Mouse (Mus musculus): Measurements from ENCODE around the gene Ppm1h. TPM values are rescaled to one million over a fixed set of nuclear protein-coding genes. Genes with fewer than 3 reads are reported as not detected.

The Ppm1h gene
- polyA plus RNA-seq, 1 experiment from 2014 or later = 20.2 TPM

- H3K27ac ChIP-seq = peak overlapping the region; percentile 54
- peak overlapping the region; percentile 94 for H3K4me2 ChIP-seq
- H3K36me3 ChIP-seq = no peaks in the 10 kb centered on the region
- H3K9me3 ChIP-seq (replicated peaks) = no peaks in the 10 kb centered on the region
- H3K4me3 ChIP-seq (replicated peaks) = peak overlapping the region; percentile 86
- 2% methylated on average over 18 of the region's 19 CpGs for WGBS
- ATAC-seq (replicated peaks; ENCODE audit: low FRiP score) = no peak
- peak overlapping the region; percentile 86 for H3K9ac ChIP-seq
- peaks cover 23% of the 10 kb centered on the region for H3K4me1 ChIP-seq
- peaks cover 20% of the 10 kb centered on the region for H3K27me3 ChIP-seq
These were observed 2.0 kb downstream of the Ppm1h start for GRCm38 (mm10) chr10:122680387-122681084.

DNA sequence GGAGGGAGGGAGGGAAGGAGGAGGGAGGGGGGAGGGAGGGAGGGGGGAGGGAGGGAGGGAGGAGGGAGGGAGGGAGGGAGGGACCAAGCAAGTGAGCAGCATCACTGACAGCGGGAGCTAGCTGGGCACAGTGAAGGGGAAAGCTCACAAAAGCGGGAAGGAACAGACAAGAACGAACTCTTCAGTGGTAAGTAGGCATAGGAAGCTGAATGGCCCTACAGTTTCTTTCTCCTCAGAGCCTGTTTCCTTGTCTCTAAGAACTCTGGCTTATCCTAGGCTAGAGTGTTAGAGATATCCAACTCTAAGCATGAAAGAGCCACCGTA is 2.5 kb downstream of the Ppm1h start:
- Histone ChIP-seq H3K4me3 (replicated peaks) (no peak overlapping the region), H3K9ac (no peak overlapping the region), H3K4me2 (no peak overlapping the region), H3K9me3 (replicated peaks) (no peaks in the 10 kb centered on the region), H3K36me3 (no peaks in the 10 kb centered on the region), H3K27me3 (peaks cover 20% of the 10 kb centered on the region), H3K27ac (no peak overlapping the region), H3K4me1 (peaks cover 23% of the 10 kb centered on the region)
- 51% methylated on average over 4 of the region's 4 CpGs for WGBS
- ATAC-seq (replicated peaks; ENCODE audit: low FRiP score) = no peak

DNA sequence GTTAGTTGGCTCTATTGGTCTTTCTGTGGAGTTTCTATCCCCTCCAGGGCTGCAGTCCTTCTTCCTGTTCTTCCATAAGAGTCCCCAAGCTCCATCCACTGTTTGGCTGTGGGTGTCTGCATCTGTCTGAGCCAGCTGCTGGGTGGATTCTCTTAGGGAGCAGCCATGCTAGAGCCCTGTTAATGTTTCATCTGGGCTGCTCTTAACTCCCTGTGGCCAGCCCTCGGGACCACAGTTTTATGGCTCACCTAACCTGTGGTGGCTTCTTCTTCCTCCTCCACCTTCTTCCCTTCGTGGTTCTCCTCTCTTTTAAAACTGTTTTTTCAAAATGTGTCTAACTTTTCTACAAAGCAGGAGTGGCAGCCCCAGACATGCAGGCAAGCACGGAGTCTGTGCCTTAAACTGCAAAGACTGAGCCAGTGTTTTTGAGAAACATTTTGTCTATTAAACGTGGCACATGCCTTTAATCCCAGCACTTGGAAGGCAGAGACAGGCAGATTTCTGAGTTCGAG is 5.3 kb downstream of the Ppm1h start:
- WGBS = 57% methylated on average over 5 of the region's 5 CpGs

DNA sequence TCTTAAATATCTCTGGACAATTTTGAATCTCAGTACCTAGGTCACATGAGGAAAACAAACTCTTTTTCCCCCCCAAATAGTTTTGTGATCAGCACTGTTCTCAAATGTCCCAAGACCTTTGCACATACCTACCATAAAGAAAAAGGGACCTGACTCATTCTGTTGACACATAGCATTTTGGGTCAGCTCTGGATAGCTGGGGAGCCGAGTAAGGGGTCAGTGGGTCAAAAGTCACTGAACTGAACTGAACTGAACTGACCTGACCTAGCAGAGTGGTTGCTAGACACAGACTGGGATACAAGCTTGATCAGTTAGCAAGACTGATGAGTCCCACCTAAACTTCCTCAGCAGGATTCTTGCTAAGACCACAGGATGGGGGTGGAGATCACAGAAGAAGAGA is 6.7 kb downstream of the Ppm1h start:
- H3K4me1 ChIP-seq = peaks cover 7% of the 10 kb centered on the region
- WGBS = 17% methylated on average over 1 of the region's 1 CpGs
- ATAC-seq (replicated peaks; ENCODE audit: low FRiP score) = no peak; the same call in 1 of the 2 replicates

More for the DNA sequence above, 5.3 kb downstream of the Ppm1h start:
- H3K4me2 ChIP-seq = no peak overlapping the region
- H3K4me1 ChIP-seq = peaks cover 18% of the 10 kb centered on the region
- ATAC-seq (replicated peaks; ENCODE audit: low FRiP score) = no peak
- H3K9me3 ChIP-seq (replicated peaks) = no peaks in the 10 kb centered on the region
- no peak overlapping the region for H3K9ac ChIP-seq
- no peak overlapping the region for H3K4me3 ChIP-seq (replicated peaks)
- H3K27me3 ChIP-seq = peaks cover 3% of the 10 kb centered on the region; the same call in 1 of the 2 replicates
- 0 out of 2 replicates have a peak, but pooled peaks cover under 1% of the 10 kb centered on the region for H3K36me3 ChIP-seq
- H3K27ac ChIP-seq = 0 out of 2 replicates have a peak overlapping the region, but pooled peaks have one; percentile 2

GRCm38 (mm10) chr10:122685836-122686531 is 7.4 kb downstream of the Ppm1h start:
- 93% methylated on average over 19 of the region's 19 CpGs for WGBS
- no peak overlapping the region for H3K4me3 ChIP-seq (replicated peaks)

More for the DNA sequence above, 6.7 kb downstream of the Ppm1h start:
- H3K27me3 ChIP-seq = peaks cover 3% of the 10 kb centered on the region; the same call in 1 of the 2 replicates
- no peaks in the 10 kb centered on the region for H3K9me3 ChIP-seq (replicated peaks)
- no peak overlapping the region for H3K27ac ChIP-seq
- H3K4me2 ChIP-seq = no peak overlapping the region
- no peak overlapping the region for H3K9ac ChIP-seq
- no peak overlapping the region for H3K4me3 ChIP-seq (replicated peaks)
- 0 out of 2 replicates have a peak, but pooled peaks cover 6% of the 10 kb centered on the region for H3K36me3 ChIP-seq

DNA sequence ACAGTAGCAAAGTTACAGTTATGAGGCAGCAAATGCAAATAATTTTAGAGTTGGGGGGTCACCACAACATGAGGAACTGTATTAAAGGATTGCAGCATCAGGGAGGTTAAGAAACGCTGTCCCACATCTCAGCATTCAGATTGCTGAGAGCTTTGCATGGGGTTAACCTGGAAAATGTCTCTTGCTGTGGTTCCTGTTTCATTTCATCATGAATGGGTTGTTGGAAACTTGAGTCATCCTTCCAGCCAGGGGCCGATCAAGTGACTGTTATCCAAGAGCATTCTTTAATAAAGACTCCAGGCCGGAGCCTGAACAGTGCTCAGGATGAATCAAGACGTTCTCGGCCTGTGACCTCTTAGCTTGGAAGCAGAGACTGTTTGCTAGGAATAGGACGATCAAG is 12.1 kb downstream of the Ppm1h start:
- Histone ChIP-seq H3K4me2 (no peak overlapping the region), H3K9ac (no peak overlapping the region), H3K27me3 (no peaks in the 10 kb centered on the region), H3K4me3 (replicated peaks) (no peak overlapping the region), H3K36me3 (0 out of 2 replicates have a peak, but pooled peaks cover 6% of the 10 kb centered on the region), H3K4me1 (peaks cover 12% of the 10 kb centered on the region), H3K27ac (no peak overlapping the region), H3K9me3 (replicated peaks) (no peaks in the 10 kb centered on the region)
- ATAC-seq (replicated peaks; ENCODE audit: low FRiP score) = no peak
- WGBS = 66% methylated on average over 6 of the region's 6 CpGs

More at GRCm38 (mm10) chr10:122685836-122686531, 7.4 kb downstream of the Ppm1h start:
- Histone ChIP-seq H3K4me2 (no peak overlapping the region), H3K36me3 (0 out of 2 replicates have a peak, but pooled peaks cover 6% of the 10 kb centered on the region), H3K27me3 (no peaks in the 10 kb centered on the region; the same call in 1 of the 2 replicates), H3K9ac (no peak overlapping the region), H3K4me1 (0 out of 2 replicates have a peak, but pooled peaks cover 2% of the 10 kb centered on the region), H3K27ac (no peak overlapping the region), H3K9me3 (replicated peaks) (no peaks in the 10 kb centered on the region)
- ATAC-seq (replicated peaks; ENCODE audit: low FRiP score) = no peak

DNA sequence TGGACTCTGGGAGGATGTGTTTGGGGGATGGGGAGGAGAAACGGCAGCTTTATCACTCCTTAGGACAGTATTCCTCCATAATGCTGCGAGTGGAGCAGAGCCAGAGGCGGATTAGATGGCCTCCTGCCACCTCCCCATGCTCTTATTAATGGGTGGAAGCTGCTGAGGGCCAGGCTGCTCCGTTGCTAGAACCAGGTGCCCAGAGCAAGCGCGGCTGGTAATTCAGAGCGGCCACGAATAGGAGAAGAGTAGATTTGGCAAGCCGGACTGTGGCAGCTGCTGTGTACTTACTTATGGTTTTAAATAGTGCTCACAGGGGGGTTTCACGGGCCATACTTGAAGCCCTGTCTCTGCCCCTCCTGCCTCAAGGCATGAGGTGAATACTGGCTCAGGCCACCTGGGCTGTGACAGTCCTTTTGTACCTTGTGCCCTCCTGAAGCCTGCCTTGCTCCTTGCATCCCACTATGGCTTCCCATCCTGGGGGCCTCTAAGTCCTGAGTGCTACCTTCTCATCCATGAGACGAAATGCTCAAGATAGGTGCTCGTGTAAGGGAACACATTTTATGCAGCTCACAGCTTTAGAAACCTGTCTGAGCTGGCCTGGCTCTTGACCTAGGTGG is 14.7 kb downstream of the Ppm1h start:
- H3K4me1 ChIP-seq = peaks cover 12% of the 10 kb centered on the region
- no peak overlapping the region for H3K4me3 ChIP-seq (replicated peaks)
- no peak for ATAC-seq (replicated peaks; ENCODE audit: low FRiP score)
- WGBS = 67% methylated on average over 12 of the region's 12 CpGs
- no peak overlapping the region for H3K27ac ChIP-seq
- H3K9ac ChIP-seq = no peak overlapping the region
- H3K4me2 ChIP-seq = no peak overlapping the region
- H3K36me3 ChIP-seq = 0 out of 2 replicates have a peak, but pooled peaks cover 6% of the 10 kb centered on the region
- H3K27me3 ChIP-seq = no peaks in the 10 kb centered on the region
- no peaks in the 10 kb centered on the region for H3K9me3 ChIP-seq (replicated peaks)

- 62% methylated on average over 17 of the region's 17 CpGs for WGBS
These were observed 15.5 kb downstream of the Ppm1h start for GRCm38 (mm10) chr10:122693911-122694618.

DNA sequence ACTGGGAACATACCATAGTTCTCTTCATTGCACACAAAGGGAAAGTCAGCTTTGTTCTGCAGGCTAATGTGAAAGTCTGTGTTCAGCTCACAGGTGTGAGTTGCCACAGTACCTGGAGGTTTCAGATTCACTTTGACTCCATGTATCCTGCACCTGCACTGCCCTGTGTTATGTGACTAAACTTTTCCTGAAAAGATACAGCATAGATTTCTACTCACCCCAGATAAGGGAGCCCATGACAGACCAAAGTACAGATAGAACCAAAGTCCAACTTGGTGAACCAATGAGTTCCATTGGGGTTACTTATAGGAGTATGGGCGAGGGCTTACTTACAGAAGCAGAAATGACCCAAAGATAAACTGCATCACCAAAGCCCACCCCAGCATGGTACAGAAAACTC is 17.8 kb downstream of the Ppm1h start:
- no peaks in the 10 kb centered on the region for H3K36me3 ChIP-seq
- H3K27ac ChIP-seq = no peak overlapping the region
- no peaks in the 10 kb centered on the region for H3K27me3 ChIP-seq
- ATAC-seq (replicated peaks; ENCODE audit: low FRiP score) = no peak
- H3K9ac ChIP-seq = no peak overlapping the region
- 100% methylated on average over 1 of the region's 1 CpGs for WGBS
- H3K4me1 ChIP-seq = peaks cover 12% of the 10 kb centered on the region
- no peaks in the 10 kb centered on the region for H3K9me3 ChIP-seq (replicated peaks)
- H3K4me3 ChIP-seq (replicated peaks) = no peak overlapping the region
- no peak overlapping the region for H3K4me2 ChIP-seq

More at GRCm38 (mm10) chr10:122693911-122694618, 15.5 kb downstream of the Ppm1h start:
- Histone ChIP-seq H3K4me3 (replicated peaks) (no peak overlapping the region), H3K9ac (no peak overlapping the region), H3K36me3 (0 out of 2 replicates have a peak, but pooled peaks cover 3% of the 10 kb centered on the region), H3K9me3 (replicated peaks) (no peaks in the 10 kb centered on the region), H3K27ac (0 out of 2 replicates have a peak overlapping the region, but pooled peaks have one; percentile 48), H3K4me1 (peaks cover 12% of the 10 kb centered on the region), H3K27me3 (no peaks in the 10 kb centered on the region), H3K4me2 (no peak overlapping the region; the same call in 1 of the 2 replicates)
- peak; percentile 76 for ATAC-seq (replicated peaks; ENCODE audit: low FRiP score)

DNA sequence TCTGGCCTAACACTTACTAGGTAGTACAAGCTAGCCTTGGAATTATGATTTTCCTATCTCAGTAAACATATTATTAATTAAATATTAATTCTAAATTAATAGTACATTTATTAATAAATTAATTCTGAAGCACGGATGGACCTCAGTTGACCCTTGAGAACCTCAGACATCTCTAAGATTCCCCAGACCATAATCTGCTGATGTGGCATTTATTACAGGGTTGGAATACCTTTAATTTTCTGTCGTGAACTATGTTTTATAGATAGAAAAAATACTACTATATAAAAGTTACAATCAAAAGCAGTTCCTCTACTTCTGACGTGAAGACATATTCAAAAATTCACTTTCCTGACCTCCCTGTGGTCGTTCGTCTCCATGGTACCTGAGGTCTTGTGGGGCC is 19.8 kb downstream of the Ppm1h start:
- Histone ChIP-seq H3K4me3 (replicated peaks) (no peak overlapping the region), H3K27me3 (no peaks in the 10 kb centered on the region), H3K9me3 (replicated peaks) (no peaks in the 10 kb centered on the region), H3K9ac (no peak overlapping the region), H3K36me3 (no peaks in the 10 kb centered on the region), H3K4me1 (peaks cover 9% of the 10 kb centered on the region), H3K27ac (no peak overlapping the region), H3K4me2 (no peak overlapping the region)
- no peak for ATAC-seq (replicated peaks; ENCODE audit: low FRiP score)
- 88% methylated on average over 5 of the region's 5 CpGs for WGBS

DNA sequence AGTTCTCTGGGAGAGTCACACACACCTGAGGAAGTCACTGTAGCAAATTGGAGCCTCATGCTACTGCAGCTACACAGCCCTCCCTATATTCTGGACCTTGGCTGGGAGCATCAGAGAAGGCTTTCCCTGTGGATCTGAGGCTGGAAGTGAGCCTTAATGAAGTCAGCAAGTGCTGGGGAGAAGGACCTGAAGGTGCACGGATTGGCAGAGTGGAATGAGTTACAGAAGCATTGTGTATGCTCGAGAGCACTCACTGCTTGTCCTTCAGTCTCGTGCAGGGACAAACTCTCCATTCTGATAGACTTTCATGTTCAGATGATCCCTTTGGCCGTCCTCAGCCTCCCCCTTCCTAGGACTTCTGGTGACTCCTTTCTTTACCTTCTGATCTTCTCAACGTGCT is 26.3 kb downstream of the Ppm1h start:
- Histone ChIP-seq H3K36me3 (no peaks in the 10 kb centered on the region), H3K9ac (no peak overlapping the region), H3K4me1 (peaks cover under 1% of the 10 kb centered on the region; the same call in 1 of the 2 replicates), H3K27me3 (no peaks in the 10 kb centered on the region), H3K27ac (no peak overlapping the region), H3K4me3 (replicated peaks) (no peak overlapping the region), H3K9me3 (replicated peaks) (no peaks in the 10 kb centered on the region), H3K4me2 (no peak overlapping the region)
- WGBS = 90% methylated on average over 5 of the region's 5 CpGs
- no peak for ATAC-seq (replicated peaks; ENCODE audit: low FRiP score)

Measured in kidney, embryonic 15.5 days (tissue).